Mouse (Mus musculus): ENCODE measurements around the gene Calm3.

- TF ChIP-seq POLR2A (IDR thresholded peaks at IDR 0.05; ENCODE audit: low read depth, low read length), result no peak
- no peak for TF ChIP-seq CTCF (IDR thresholded peaks at IDR 0.05; ENCODE audit: extremely low read depth, insufficient read length, insufficient replicate concordance, low read depth, low read length)
These were observed 33.0 kb downstream of the Calm3 start for GRCm38 (mm10) chr7:16890944-16891343.
